Mouse (Mus musculus) CH12.LX (cell line): ENCODE measurements at regions not wholly inside any gene's neighbourhood (a gene's known extent, or its start where the extent isn't known, plus 50 kb on each side); places are given as distances from the start of the nearest gene placed in this dataset.
A peak's percentile ranks its signal among the peaks of the same experiment; 100 is the strongest.

ENCODE experiments used
- DNase-seq: peaks from one replicate; pipeline ENCODE4 v3.0.0-alpha.2; 2013; ENCODE audit errors: extremely low read depth
- H3K27ac ChIP-seq: 2 replicates; pipeline ENCODE4 v1.5.1; 2012; ENCODE audit warnings: low read depth, mild to moderate bottlenecking, control low read depth, moderate library complexity; ENCODE audit not compliant: insufficient read depth
- H3K27me3 ChIP-seq: replicated peaks from 2 replicates; pipeline ENCODE3; 2012; ENCODE audit warnings: inconsistent platforms
- H3K36me3 ChIP-seq, 2 experiments: replicated peaks in 1 of 2; 2 replicates each; pipeline versions ENCODE3 to v1.6.1; 2012; ENCODE audit warnings: inconsistent platforms in 1 of 2, low read length in 1 of 2, mild to moderate bottlenecking in 1 of 2, mixed read lengths in 1 of 2, moderate library complexity in 1 of 2; ENCODE audit not compliant: control insufficient read depth in 1 of 2, insufficient read depth in 1 of 2
- H3K4me1 ChIP-seq, 2 experiments: 2 replicates each; pipeline ENCODE4 v1.6.1; 2012; ENCODE audit warnings: inconsistent platforms in 1 of 2, moderate library complexity in 1 of 2; ENCODE audit not compliant: insufficient read depth in 2 of 2, control insufficient read depth in 1 of 2
- H3K4me2 ChIP-seq: 2 replicates; pipeline ENCODE4 v1.6.1; 2012; ENCODE audit warnings: low read depth, mild to moderate bottlenecking, control low read depth; ENCODE audit not compliant: poor library complexity, insufficient read depth, severe bottlenecking
- H3K4me3 ChIP-seq, 3 experiments: fragments of 150-350 bp in 1 of 3; sonication (generic) in 1 of 3; replicated peaks in 1 of 3; 2 replicates each; pipeline versions ENCODE3 to v1.5.1; 2011 to 2012; ENCODE audit warnings: low read depth in 2 of 3, low read length in 2 of 3, mild to moderate bottlenecking in 2 of 3, moderate library complexity in 2 of 3, control low read depth in 1 of 3, improper control_type of control experiment in 1 of 3, inconsistent platforms in 1 of 3, mixed read lengths in 1 of 3; ENCODE audit not compliant: poor library complexity in 1 of 3
- H3K79me2 ChIP-seq: replicated peaks from 2 replicates; pipeline ENCODE4 v1.6.1; 2012; ENCODE audit warnings: mild to moderate bottlenecking, moderate library complexity; ENCODE audit not compliant: control insufficient read depth, poor library complexity, insufficient read depth, severe bottlenecking; ENCODE audit errors: extremely low read depth
- H3K9ac ChIP-seq: 2 replicates; pipeline ENCODE4 v1.6.1; 2012; ENCODE audit warnings: low read depth, mild to moderate bottlenecking, control low read depth, moderate library complexity; ENCODE audit not compliant: insufficient read depth
- H3K9me3 ChIP-seq: replicated peaks from 2 replicates; pipeline ENCODE3; 2012; ENCODE audit warnings: low read length, inconsistent platforms, mixed read lengths
- GABPA ChIP-seq: IDR thresholded peaks from 2 replicates; pipeline ENCODE4 v1.6.1; 2012; ENCODE audit warnings: low read depth, low read length, improper control_type of control experiment, inconsistent platforms; ENCODE audit not compliant: insufficient replicate concordance
- KAT2A ChIP-seq: IDR thresholded peaks from 2 replicates; pipeline ENCODE4 v1.6.1; 2012; ENCODE audit warnings: low read length, improper control_type of control experiment, inconsistent platforms; ENCODE audit not compliant: insufficient replicate concordance
- MAZ ChIP-seq: IDR thresholded peaks from 2 replicates; pipeline ENCODE4 v1.6.1; 2012; ENCODE audit warnings: low read depth, mild to moderate bottlenecking, inconsistent platforms, low read length, improper control_type of control experiment, moderate library complexity
- MYC ChIP-seq: IDR thresholded peaks from 2 replicates; pipeline ENCODE4 v1.6.1; 2011; ENCODE audit warnings: low read depth, mild to moderate bottlenecking, improper control_type of control experiment, low read length
- NELFE ChIP-seq: IDR thresholded peaks from 2 replicates; pipeline ENCODE4 v1.6.1; 2011; ENCODE audit warnings: low read depth, low read length, improper control_type of control experiment
- POLR2AphosphoS2 ChIP-seq: IDR thresholded peaks from 2 replicates; pipeline ENCODE4 v1.6.1; 2011; ENCODE audit warnings: low read depth, low read length, improper control_type of control experiment
- RCOR1 ChIP-seq: conservative IDR thresholded peaks from 2 replicates; pipeline ENCODE4 v1.6.1; 2012; ENCODE audit warnings: low read depth, mild to moderate bottlenecking, inconsistent platforms, low read length, improper control_type of control experiment
- SMC3 ChIP-seq: IDR thresholded peaks from 2 replicates; pipeline ENCODE4 v1.6.1; 2011; ENCODE audit warnings: low read depth, low read length, improper control_type of control experiment
- USF2 ChIP-seq: conservative IDR thresholded peaks from 2 replicates; pipeline ENCODE4 v1.6.1; 2011; ENCODE audit warnings: low read depth, low read length, improper control_type of control experiment
- ZC3H11A ChIP-seq: IDR thresholded peaks from 2 replicates; pipeline ENCODE4 v1.6.1; 2012; ENCODE audit warnings: low read depth, mild to moderate bottlenecking, inconsistent platforms, low read length, improper control_type of control experiment
- ZKSCAN1 ChIP-seq: IDR thresholded peaks from 2 replicates; pipeline ENCODE4 v1.6.1; 2012; ENCODE audit warnings: low read depth, inconsistent platforms, low read length, improper control_type of control experiment, borderline replicate concordance
- ZNF384 ChIP-seq: IDR thresholded peaks from 2 replicates; pipeline ENCODE4 v1.6.1; 2012; ENCODE audit warnings: low read depth, low read length, improper control_type of control experiment, inconsistent platforms
- dilution Hi-C: fragments of 300-500 bp; cut with MboI; formaldehyde crosslinking; loops from 2 replicates; pipeline ENCODE4 v1.14.3; 2020; ENCODE audit warnings: low sequenced_read_pairs; ENCODE audit not compliant: extremely low pct_unique_long_range_greater_than_20kb, extremely low pct_ligation_motif_present
- in situ Hi-C: fragments of 300-500 bp; cut with MboI; formaldehyde crosslinking; loops from 3 replicates; pipeline ENCODE4 v1.14.3; 2019; ENCODE audit warnings: low sequenced_read_pairs, low pct_ligation_motif_present, low pct_unique_long_range_greater_than_20kb, mixed read lengths

- no peak for DNase-seq
- Histone ChIP-seq H3K4me1 (no peaks in the 10 kb centered on the region), H3K79me2 (no peaks in the 10 kb centered on the region), H3K27ac (no peak overlapping the region), H3K9ac (no peak overlapping the region), H3K9me3 (no peaks in the 10 kb centered on the region), H3K36me3 (no peaks in the 10 kb centered on the region), H3K4me2 (no peak overlapping the region), H3K4me3 (no peak overlapping the region), H3K27me3 (no peaks in the 10 kb centered on the region)
- in situ Hi-C loops = no loop called here
- TF ChIP-seq MYC (no peak), SMC3 (no peak), ZKSCAN1 (no peak)
- dilution Hi-C loops = no loop called here
Measured at GRCm38 (mm10) chr10:99384366-99384765, 121.3 kb downstream of the Dusp6 start.

GRCm38 (mm10) chr10:99384851-99385250 lies 121.8 kb downstream of the Dusp6 start:
- TF ChIP-seq ZNF384 (peak; percentile 53), KAT2A (no peak), MAZ (no peak), SMC3 (no peak), ZC3H11A (no peak)
- Histone ChIP-seq H3K27ac (no peak overlapping the region), H3K4me3 (no peak overlapping the region), H3K4me2 (no peak overlapping the region), H3K79me2 (no peaks in the 10 kb centered on the region), H3K9ac (no peak overlapping the region), H3K27me3 (no peaks in the 10 kb centered on the region), H3K9me3 (no peaks in the 10 kb centered on the region), H3K4me1 (no peaks in the 10 kb centered on the region), H3K36me3 (no peaks in the 10 kb centered on the region)
- dilution Hi-C loops = no loop called here
- in situ Hi-C loops = no loop called here
- no peak for DNase-seq

- Histone ChIP-seq H3K4me2 (no peak overlapping the region), H3K9me3 (no peaks in the 10 kb centered on the region), H3K36me3 (no peaks in the 10 kb centered on the region), H3K4me3 (no peak overlapping the region), H3K27me3 (no peaks in the 10 kb centered on the region), H3K27ac (no peak overlapping the region), H3K4me1 (no peaks in the 10 kb centered on the region), H3K79me2 (no peaks in the 10 kb centered on the region), H3K9ac (no peak overlapping the region)
- in situ Hi-C loops (no loop called here), dilution Hi-C loops (no loop called here)
- no peak for DNase-seq
- TF ChIP-seq RCOR1 = no peak
- no peak for TF ChIP-seq POLR2AphosphoS2
- TF ChIP-seq ZNF384 = no peak
- no peak for TF ChIP-seq MYC
- no peak for TF ChIP-seq NELFE
- TF ChIP-seq GABPA = no peak
- TF ChIP-seq ZKSCAN1 = no peak
- no peak for TF ChIP-seq USF2
Measured at GRCm38 (mm10) chr10:99385854-99386253, 122.8 kb downstream of the Dusp6 start.
